Mouse (Mus musculus) hindbrain, embryonic 13.5 days (tissue): ENCODE results near the gene Tbc1d19. TPM values are rescaled to one million over a fixed set of nuclear protein-coding genes. Genes with fewer than 3 reads are reported as not detected.

Experiments used
- ATAC-seq: fragments of 200-750 bp; cut with Nextera tagmentation; 2 replicates; pipeline ENCODE4 v1.8.0; 2017; ENCODE audit warnings: moderate TSS enrichment; ENCODE audit not compliant: low FRiP score
- H3K27ac ChIP-seq: fragments of 300-500 bp; sonication (generic); 2 replicates; pipeline ENCODE4 v1.5.1; 2015; ENCODE audit warnings: inconsistent platforms, mild to moderate bottlenecking, moderate library complexity
- H3K27me3 ChIP-seq: fragments of 300-500 bp; sonication (generic); 2 replicates; pipeline ENCODE4 v1.6.1; 2015; ENCODE audit warnings: mild to moderate bottlenecking, inconsistent platforms
- H3K36me3 ChIP-seq: fragments of 300-500 bp; sonication (generic); 2 replicates; pipeline ENCODE4 v1.6.1; 2015; ENCODE audit warnings: mild to moderate bottlenecking, inconsistent platforms
- H3K4me1 ChIP-seq: fragments of 300-500 bp; sonication (generic); replicated peaks from 2 replicates; pipeline ENCODE4 v1.6.1; 2015; ENCODE audit warnings: inconsistent platforms
- H3K4me2 ChIP-seq: fragments of 300-500 bp; sonication (generic); 2 replicates; pipeline ENCODE4 v1.6.1; 2015; ENCODE audit warnings: inconsistent platforms, mild to moderate bottlenecking, moderate library complexity
- H3K4me3 ChIP-seq: fragments of 300-500 bp; sonication (generic); 2 replicates; pipeline ENCODE4 v1.5.1; 2015; ENCODE audit warnings: mild to moderate bottlenecking, inconsistent platforms
- H3K9ac ChIP-seq: fragments of 300-500 bp; sonication (generic); 2 replicates; pipeline ENCODE4 v1.6.1; 2015; ENCODE audit warnings: mild to moderate bottlenecking, inconsistent platforms
- H3K9me3 ChIP-seq: fragments of 300-500 bp; sonication (generic); 2 replicates; pipeline ENCODE4 v1.6.1; 2016; ENCODE audit warnings: inconsistent platforms
- WGBS: fragments of 180-500 bp; shearing (Covaris S2); methylation state at CpG from one replicate; pipeline ENCODE4 v1.1.7; 2015; 5-methylcytosine and 5-hydroxymethylcytosine counted together
- polyA plus RNA-seq: library from polyadenylated mRNA; unstranded; fragments of >200 nt; fragmentation: Nextera tagmentation; extraction: Ambion mirVana; gene quantifications from 2 replicates; pipeline ENCODE4 v1.2.1, GENCODE M21; 2015

Tbc1d19 gene
- polyA plus RNA-seq, 1 experiment from 2014 or later: 69.6 TPM

- WGBS: 27% methylated on average over 6 of the region's 6 CpGs
- Histone ChIP-seq H3K9ac (no peak overlapping the region), H3K9me3 (no peaks in the 10 kb centered on the region), H3K4me2 (no peak overlapping the region), H3K27ac (no peak overlapping the region), H3K36me3 (peaks cover 30% of the 10 kb centered on the region), H3K27me3 (no peaks in the 10 kb centered on the region), H3K4me3 (no peak overlapping the region), H3K4me1 (peaks cover 9% of the 10 kb centered on the region; the same call in 1 of the 2 replicates)
- peak; percentile 71; the same call in 1 of the 2 replicates for ATAC-seq
Observed at GRCm38 (mm10) chr5:53854561-53854960, 45.2 kb downstream of the Tbc1d19 start.

- peaks cover 9% of the 10 kb centered on the region; the same call in 1 of the 2 replicates for H3K4me1 ChIP-seq
Observed at GRCm38 (mm10) chr5:53856011-53856410, 46.6 kb downstream of the Tbc1d19 start.

GRCm38 (mm10) chr5:53865146-53865545, 55.7 kb downstream of the Tbc1d19 start:
- H3K9me3 ChIP-seq: no peaks in the 10 kb centered on the region
- no peak overlapping the region for H3K4me3 ChIP-seq
- H3K27ac ChIP-seq: no peak overlapping the region
- H3K9ac ChIP-seq: no peak overlapping the region
- peaks cover 7% of the 10 kb centered on the region; the same call in 1 of the 2 replicates for H3K36me3 ChIP-seq
- H3K4me2 ChIP-seq: no peak overlapping the region
- 88% methylated on average over 5 of the region's 5 CpGs for WGBS
- H3K27me3 ChIP-seq: no peaks in the 10 kb centered on the region
- ATAC-seq: no peak
- H3K4me1 ChIP-seq: no peaks in the 10 kb centered on the region

More at GRCm38 (mm10) chr5:53856011-53856410, 46.6 kb downstream of the Tbc1d19 start:
- WGBS: 89% methylated on average over 6 of the region's 6 CpGs
- Histone ChIP-seq H3K4me2 (no peak overlapping the region), H3K36me3 (peaks cover 25% of the 10 kb centered on the region), H3K9me3 (no peaks in the 10 kb centered on the region), H3K4me3 (no peak overlapping the region), H3K27me3 (no peaks in the 10 kb centered on the region), H3K9ac (no peak overlapping the region; the same call in 1 of the 2 replicates), H3K27ac (no peak overlapping the region)
- ATAC-seq: no peak

GRCm38 (mm10) chr5:53865991-53866390, 56.6 kb downstream of the Tbc1d19 start:
- Histone ChIP-seq H3K4me3 (no peak overlapping the region), H3K36me3 (peaks cover 3% of the 10 kb centered on the region; the same call in 1 of the 2 replicates), H3K27me3 (no peaks in the 10 kb centered on the region), H3K4me1 (no peaks in the 10 kb centered on the region), H3K27ac (no peak overlapping the region), H3K9ac (no peak overlapping the region), H3K9me3 (no peaks in the 10 kb centered on the region), H3K4me2 (no peak overlapping the region)
- 89% methylated on average over 6 of the region's 6 CpGs for WGBS
- ATAC-seq: no peak

- 30% methylated on average over 6 of the region's 6 CpGs for WGBS
- H3K36me3 ChIP-seq: peaks cover 18% of the 10 kb centered on the region
- no peaks in the 10 kb centered on the region for H3K9me3 ChIP-seq
- no peak overlapping the region for H3K27ac ChIP-seq
- no peaks in the 10 kb centered on the region for H3K4me1 ChIP-seq
- H3K9ac ChIP-seq: no peak overlapping the region
- no peak overlapping the region for H3K4me3 ChIP-seq
- ATAC-seq: peak; percentile 87
- no peaks in the 10 kb centered on the region for H3K27me3 ChIP-seq
- no peak overlapping the region for H3K4me2 ChIP-seq
Observed at GRCm38 (mm10) chr5:53871665-53872312, 62.4 kb downstream of the Tbc1d19 start.

GRCm38 (mm10) chr5:53874966-53875365, 65.6 kb downstream of the Tbc1d19 start:
- no peaks in the 10 kb centered on the region for H3K9me3 ChIP-seq
- no peak overlapping the region for H3K9ac ChIP-seq
- WGBS: 97% methylated on average over 3 of the region's 3 CpGs
- H3K36me3 ChIP-seq: peaks cover 30% of the 10 kb centered on the region
- no peak overlapping the region for H3K4me2 ChIP-seq
- no peak overlapping the region for H3K27ac ChIP-seq
- H3K4me1 ChIP-seq: no peaks in the 10 kb centered on the region
- no peak overlapping the region for H3K4me3 ChIP-seq
- H3K27me3 ChIP-seq: no peaks in the 10 kb centered on the region
- no peak for ATAC-seq

- peaks cover 29% of the 10 kb centered on the region for H3K36me3 ChIP-seq
- no peaks in the 10 kb centered on the region for H3K27me3 ChIP-seq
- H3K9ac ChIP-seq: no peak overlapping the region
- WGBS: 63% methylated on average over 4 of the region's 4 CpGs
- no peak overlapping the region for H3K27ac ChIP-seq
- no peaks in the 10 kb centered on the region for H3K9me3 ChIP-seq
- no peak overlapping the region for H3K4me2 ChIP-seq
- no peak overlapping the region for H3K4me3 ChIP-seq
- no peak for ATAC-seq
- no peaks in the 10 kb centered on the region for H3K4me1 ChIP-seq
Observed at GRCm38 (mm10) chr5:53880724-53881123, 71.3 kb downstream of the Tbc1d19 start.

GRCm38 (mm10) chr5:53881381-53881990, 72.1 kb downstream of the Tbc1d19 start:
- peaks cover 28% of the 10 kb centered on the region for H3K36me3 ChIP-seq
- no peaks in the 10 kb centered on the region for H3K27me3 ChIP-seq
- 87% methylated on average over 4 of the region's 4 CpGs for WGBS
- no peak overlapping the region for H3K27ac ChIP-seq
- no peak overlapping the region for H3K4me2 ChIP-seq
- ATAC-seq: no peak
- no peaks in the 10 kb centered on the region for H3K4me1 ChIP-seq
- H3K9me3 ChIP-seq: no peaks in the 10 kb centered on the region
- no peak overlapping the region for H3K9ac ChIP-seq
- H3K4me3 ChIP-seq: no peak overlapping the region

- Histone ChIP-seq H3K27ac (no peak overlapping the region), H3K36me3 (peaks cover 58% of the 10 kb centered on the region), H3K4me1 (no peaks in the 10 kb centered on the region), H3K9me3 (no peaks in the 10 kb centered on the region), H3K9ac (no peak overlapping the region), H3K4me3 (no peak overlapping the region), H3K27me3 (no peaks in the 10 kb centered on the region), H3K4me2 (no peak overlapping the region)
- no peak for ATAC-seq
- WGBS: 91% methylated on average over 9 of the region's 9 CpGs
Observed at GRCm38 (mm10) chr5:53901406-53901805, 92.0 kb downstream of the Tbc1d19 start.

- H3K9me3 ChIP-seq: no peaks in the 10 kb centered on the region
- no peaks in the 10 kb centered on the region for H3K27me3 ChIP-seq
- no peak overlapping the region for H3K4me3 ChIP-seq
- no peak overlapping the region for H3K27ac ChIP-seq
- peaks cover 55% of the 10 kb centered on the region for H3K36me3 ChIP-seq
- no peak overlapping the region for H3K9ac ChIP-seq
- H3K4me1 ChIP-seq: no peaks in the 10 kb centered on the region
- WGBS: 88% methylated on average over 3 of the region's 3 CpGs
- no peak overlapping the region for H3K4me2 ChIP-seq
- no peak for ATAC-seq
Observed at GRCm38 (mm10) chr5:53902757-53903156, 93.4 kb downstream of the Tbc1d19 start.

- Histone ChIP-seq H3K4me3 (no peak overlapping the region), H3K9ac (no peak overlapping the region), H3K9me3 (peaks cover 17% of the 10 kb centered on the region), H3K4me1 (no peaks in the 10 kb centered on the region), H3K27ac (no peak overlapping the region), H3K4me2 (no peak overlapping the region), H3K36me3 (peaks cover 26% of the 10 kb centered on the region), H3K27me3 (no peaks in the 10 kb centered on the region)
- no peak for ATAC-seq
- WGBS: 95% methylated on average over 3 of the region's 3 CpGs
Observed at GRCm38 (mm10) chr5:53909201-53909600, 99.8 kb downstream of the Tbc1d19 start.

- no peak overlapping the region for H3K27ac ChIP-seq
- H3K27me3 ChIP-seq: no peaks in the 10 kb centered on the region
- no peaks in the 10 kb centered on the region; the same call in none of the 2 replicates for H3K36me3 ChIP-seq
- no peak overlapping the region for H3K4me3 ChIP-seq
- peaks cover 7% of the 10 kb centered on the region; the same call in 1 of the 2 replicates for H3K4me1 ChIP-seq
- 93% methylated on average over 2 of the region's 2 CpGs for WGBS
- H3K9ac ChIP-seq: no peak overlapping the region
- peaks cover 3% of the 10 kb centered on the region; the same call in 1 of the 2 replicates for H3K9me3 ChIP-seq
- no peak overlapping the region for H3K4me2 ChIP-seq
- ATAC-seq: no peak
Observed at GRCm38 (mm10) chr5:53920416-53920815, 111.0 kb downstream of the Tbc1d19 start.
